10 mouse cellular contexts compared by ENCODE assay signal in the genomic region with DNA sequence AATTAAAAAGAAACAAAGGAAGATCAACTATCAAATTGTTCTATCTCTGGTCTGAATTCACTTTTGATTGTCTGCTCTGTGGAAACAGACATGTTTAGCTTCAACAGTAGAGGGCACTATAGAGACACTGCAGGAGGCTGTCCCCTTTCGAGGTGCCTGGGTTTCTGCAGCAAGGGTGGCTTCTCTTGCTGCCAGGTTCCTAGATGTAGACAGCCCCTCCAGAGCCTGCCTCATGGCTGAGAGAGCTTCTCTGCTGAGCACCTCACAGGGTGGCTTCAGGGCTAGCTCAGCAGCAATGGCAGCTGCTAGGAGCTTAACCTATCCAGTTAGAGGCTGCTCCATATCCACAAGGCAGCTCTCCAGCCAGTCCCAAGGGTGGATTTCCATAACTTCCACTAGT. TPM values are rescaled to one million over a fixed set of nuclear protein-coding genes. Genes with fewer than 3 reads are reported as not detected.
DNase-seq lines count a peak whose midpoint lies in the region; ATAC-seq and TF ChIP-seq lines count a peak whose summit lies in the region.
"Had no signal": no experiment of that assay in that cellular context is flagged by ENCODE, and none has a peak within 500 bp of the region (broad histone marks: within the 10 kb centered on the region; RNA-seq: fewer than 3 reads in every experiment).

No protein-coding gene starts in this region.

- H3K9ac ChIP-seq in hindbrain, embryonic 11.5 days (ENCODE audit: low read depth, low read length) = no peak overlapping the region
- no peak overlapping the region for H3K9ac ChIP-seq in hindbrain, embryonic 13.5 days
- no peak overlapping the region for H3K9ac ChIP-seq in heart, postnatal 0 days (replicated peaks; ENCODE audit: low read depth, low read length)
- H3K9ac ChIP-seq: embryonic facial prominence, embryonic 13.5 days; midbrain, embryonic 12.5 days had no signal

- TF ChIP-seq POLR2A in cerebellum, adult 2 months (IDR thresholded peaks at IDR 0.05; ENCODE audit: borderline replicate concordance, insufficient read depth, low read length) = no peak

- H3K9me3 ChIP-seq in hindbrain, embryonic 11.5 days (ENCODE audit: control insufficient read depth, low read length) = no peaks in the 10 kb centered on the region
- H3K9me3 ChIP-seq in hindbrain, embryonic 13.5 days = no peaks in the 10 kb centered on the region
- H3K9me3 ChIP-seq in G1E (replicated peaks) = peaks cover 8% of the 10 kb centered on the region
- H3K9me3 ChIP-seq in heart, postnatal 0 days (replicated peaks; ENCODE audit: control insufficient read depth, low read length) = no peaks in the 10 kb centered on the region
- H3K9me3 ChIP-seq: embryonic facial prominence, embryonic 13.5 days; midbrain, embryonic 12.5 days had no signal

- H3K4me1 ChIP-seq in hindbrain, embryonic 11.5 days (replicated peaks; ENCODE audit: control insufficient read depth, insufficient read depth, low read length) = no peaks in the 10 kb centered on the region
- 0 out of 2 replicates have a peak, but pooled peaks cover 5% of the 10 kb centered on the region for H3K4me1 ChIP-seq in hindbrain, embryonic 13.5 days (replicated peaks)
- H3K4me1 ChIP-seq in G1E (ENCODE audit: insufficient read depth, low read depth, low read length) = peaks cover 5% of the 10 kb centered on the region; the same call in 1 of the 2 replicates
- H3K4me1 ChIP-seq in cerebellum, adult 2 months (ENCODE audit: control insufficient read depth, insufficient read depth, low read length) = peaks cover 3% of the 10 kb centered on the region; the same call in 1 of the 2 replicates
- H3K4me1 ChIP-seq in heart, postnatal 0 days (ENCODE audit: control insufficient read depth, insufficient read depth) = no peaks in the 10 kb centered on the region

- intact Hi-C loops in left cerebral cortex, postnatal 10 days (cut with DNase I) = loop anchor here (5.0 kb wide), 2 partner anchors 108 to 247 kb away; no protein-coding TSS in a partner anchor

- H3K27ac ChIP-seq in hindbrain, embryonic 11.5 days (ENCODE audit: low read depth, low read length) = no peak overlapping the region
- no peak overlapping the region for H3K27ac ChIP-seq in hindbrain, embryonic 13.5 days
- no peak overlapping the region for H3K27ac ChIP-seq in cerebellum, adult 2 months (ENCODE audit: insufficient read depth, low read length)
- no peak overlapping the region for H3K27ac ChIP-seq in heart, postnatal 0 days (ENCODE audit: low read depth)
- H3K27ac ChIP-seq: embryonic facial prominence, embryonic 13.5 days; midbrain, embryonic 12.5 days had no signal

- TF ChIP-seq EP300 in heart, postnatal 0 days (IDR thresholded peaks at IDR 0.05; ENCODE audit: low read depth) = no peak

- H3K4me2 ChIP-seq in hindbrain, embryonic 11.5 days (replicated peaks; ENCODE audit: low read depth, low read length) = no peak overlapping the region
- H3K4me2 ChIP-seq in hindbrain, embryonic 13.5 days = no peak overlapping the region
- no peak overlapping the region for H3K4me2 ChIP-seq in heart, postnatal 0 days (ENCODE audit: low read depth, low read length)
- H3K4me2 ChIP-seq: embryonic facial prominence, embryonic 13.5 days; midbrain, embryonic 12.5 days had no signal

- peak; percentile 50 for TF ChIP-seq CTCF in G1E (IDR thresholded peaks at IDR 0.05; ENCODE audit: low read depth, low read length)
- TF ChIP-seq CTCF in cerebellum, adult 2 months (IDR thresholded peaks at IDR 0.05; ENCODE audit: borderline replicate concordance, insufficient read depth, low read depth, low read length) = peak; percentile 85
- peak; percentile 78 for TF ChIP-seq CTCF in heart, postnatal 0 days (IDR thresholded peaks at IDR 0.05; ENCODE audit: low read depth)

- no peaks in the 10 kb centered on the region for H3K27me3 ChIP-seq in hindbrain, embryonic 11.5 days (ENCODE audit: control insufficient read depth, insufficient read depth, low read length)
- no peaks in the 10 kb centered on the region for H3K27me3 ChIP-seq in hindbrain, embryonic 13.5 days
- H3K27me3 ChIP-seq in G1E (ENCODE audit: insufficient read depth, low read length) = peaks cover 7% of the 10 kb centered on the region; the same call in 1 of the 2 replicates
- no peaks in the 10 kb centered on the region for H3K27me3 ChIP-seq in cerebellum, adult 2 months (ENCODE audit: control insufficient read depth, insufficient read depth, low read length)
- no peaks in the 10 kb centered on the region for H3K27me3 ChIP-seq in heart, postnatal 0 days (ENCODE audit: control insufficient read depth, insufficient read depth, low read length)
- H3K27me3 ChIP-seq: embryonic facial prominence, embryonic 13.5 days; midbrain, embryonic 12.5 days had no signal

- DNase-seq in hindbrain, embryonic 11.5 days (ENCODE audit: low spot score) = peak; percentile 59
- peak; percentile 9 for DNase-seq in G1E (ENCODE audit: low spot score)
- peak; percentile 67 to 79 for DNase-seq in cerebellum, adult 2 months
- DNase-seq in heart, postnatal 0 days (ENCODE audit: low spot score) = peak; percentile 78
- DNase-seq in left cerebral cortex, postnatal 10 days (ENCODE audit: extremely low spot score in 1 of 2, low spot score in 2 of 2) = peak; percentile 50 to 52
- peak; percentile 69 for DNase-seq in thymus, postnatal 14 days

- no peak overlapping the region for H3K4me3 ChIP-seq in hindbrain, embryonic 11.5 days (ENCODE audit: low read depth, low read length)
- H3K4me3 ChIP-seq in hindbrain, embryonic 13.5 days = no peak overlapping the region
- no peak overlapping the region for H3K4me3 ChIP-seq in G1E (ENCODE audit: low read depth, low read length)
- H3K4me3 ChIP-seq in cerebellum, adult 2 months (replicated peaks; ENCODE audit: insufficient read depth, low read depth, low read length) = no peak overlapping the region
- H3K4me3 ChIP-seq in heart, postnatal 0 days (ENCODE audit: low read depth, low read length) = no peak overlapping the region
- H3K4me3 ChIP-seq: embryonic facial prominence, embryonic 13.5 days; midbrain, embryonic 12.5 days had no signal

- WGBS in hindbrain, embryonic 11.5 days = 6% methylated on average over 1 of the region's 1 CpGs
- WGBS in hindbrain, embryonic 13.5 days = 4% methylated on average over 1 of the region's 1 CpGs
- WGBS in cerebellum, adult 2 months = 0% methylated on average over 1 of the region's 1 CpGs
- 0% methylated on average over 1 of the region's 1 CpGs for WGBS in heart, postnatal 0 days

- H3K36me3 ChIP-seq in hindbrain, embryonic 11.5 days (ENCODE audit: control insufficient read depth, insufficient read depth, low read length) = no peaks in the 10 kb centered on the region
- H3K36me3 ChIP-seq in hindbrain, embryonic 13.5 days = no peaks in the 10 kb centered on the region
- H3K36me3 ChIP-seq in G1E (replicated peaks) = no peaks in the 10 kb centered on the region
- H3K36me3 ChIP-seq in heart, postnatal 0 days (replicated peaks; ENCODE audit: control insufficient read depth, insufficient read depth, low read length) = no peaks in the 10 kb centered on the region
- H3K36me3 ChIP-seq: embryonic facial prominence, embryonic 13.5 days; midbrain, embryonic 12.5 days had no signal

- no peak for ATAC-seq in hindbrain, embryonic 11.5 days (ENCODE audit: low FRiP score)
- no peak for ATAC-seq in hindbrain, embryonic 13.5 days (ENCODE audit: low FRiP score)
- no peak for ATAC-seq in G1E (ENCODE audit: extremely low read depth, insufficient number of reproducible peaks, low FRiP score, poor library complexity, severe bottlenecking)
- no peak for ATAC-seq in heart, postnatal 0 days (ENCODE audit: insufficient read depth, low read depth)
- ATAC-seq in neutrophil, adult 5-6 weeks (ENCODE audit: extremely low read depth, insufficient number of reproducible peaks, low FRiP score, poor library complexity, severe bottlenecking) = peak; percentile 64; the same call in 1 of the 2 replicates

RNA-seq across cellular contexts. Expression of gene Ubtd2, which starts 5.0 kb away (rescaled TPM):
- 65.5 and 73.2 TPM in 2 replicates for polyA plus RNA-seq in hindbrain, embryonic 11.5 days (2014; fragmentation: Nextera tagmentation; extraction: Ambion mirVana)
- 50.0 and 52.9 TPM in 2 replicates for polyA plus RNA-seq in hindbrain, embryonic 13.5 days (2015; fragmentation: Nextera tagmentation; extraction: Ambion mirVana)
- total RNA-seq in G1E (2014; fragmentation: Nextera tagmentation) (not detected in 2 replicates), G1E (2017) (0.11 and 0.46 TPM in 2 replicates)
- 0.29 and 0.33 TPM in 2 replicates for polyA plus RNA-seq in G1E (2012)
- polyA plus RNA-seq in cerebellum, adult 2 months (2012; rRNA removed) = 26.4 and 31.8 TPM in 2 replicates
- total RNA-seq in heart, postnatal 0 days (2014; rRNA removed; ENCODE audit: low replicate concordance) = 22.1 and 25.0 TPM in 2 replicates
- 11.5 and 11.6 TPM in 2 replicates for polyA plus RNA-seq in heart, postnatal 0 days (2015; fragmentation: Nextera tagmentation; extraction: Ambion mirVana)
- 10 to 100 TPM; 46.9 to 54.9 TPM for total RNA-seq in left cerebral cortex, postnatal 10 days (2021)
- total RNA-seq in neutrophil, adult 5-6 weeks (2017) = 2.0 and 6.9 TPM in 2 replicates

Comparison
In these comparisons a context has a peak if more than half of its experiments do, and no peak if none do; other contexts are left out.
1. DNase-seq: peak in every context shown above with its lines; median percentile 78 in heart, postnatal 0 days; 73 in cerebellum, adult 2 months; 69 in thymus, postnatal 14 days; 59 in hindbrain, embryonic 11.5 days; 51 in left cerebral cortex, postnatal 10 days; 9 in G1E.